Mouse (Mus musculus): Measurements from ENCODE around the gene Palm2. TPM values are rescaled to one million over a fixed set of nuclear protein-coding genes. Genes with fewer than 3 reads are reported as not detected.

The Palm2 gene
- polyA plus RNA-seq, 1 experiment from 2014 or later, result 6.8 TPM

Other genes with a start within 250 kb of the Palm2 start
- gene Ptpn3, start 132.4 kb upstream of the Palm2 start, polyA plus RNA-seq (2016; fragmentation: Nextera tagmentation; extraction: Ambion mirVana), result 1.1 and 1.2 TPM in 2 replicates
- 16.8 and 26.9 TPM in 2 replicates for gene Pakap, start 133.9 kb downstream of the Palm2 start, polyA plus RNA-seq (2016; fragmentation: Nextera tagmentation; extraction: Ambion mirVana)

All from midbrain, embryonic 12.5 days (tissue).